28 mouse cellular contexts compared by ENCODE assay signal in the genomic region with DNA sequence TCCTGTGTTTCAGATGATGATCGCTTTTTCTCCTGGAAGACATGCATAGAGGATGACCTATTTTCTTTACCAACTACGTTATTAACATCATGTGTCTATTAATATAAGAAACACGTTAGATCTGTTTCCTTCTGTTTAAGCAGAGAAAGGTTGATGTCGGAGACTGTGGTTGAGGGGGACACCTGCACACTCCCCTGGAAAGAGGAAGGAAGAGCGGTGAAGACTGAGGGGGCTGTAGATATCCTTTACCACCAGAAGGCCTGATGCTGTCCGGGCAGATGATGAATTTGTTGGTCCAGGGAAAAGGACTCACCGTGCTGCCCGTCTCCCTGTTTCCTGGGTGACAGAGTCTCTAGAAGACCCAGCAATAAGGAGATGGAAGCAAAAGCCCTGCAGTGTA. TPM values are rescaled to one million over a fixed set of nuclear protein-coding genes. Genes with fewer than 3 reads are reported as not detected.
DNase-seq lines count a peak whose midpoint lies in the region; ATAC-seq and TF ChIP-seq lines count a peak whose summit lies in the region.
"Had no signal": no experiment of that assay in that cellular context is flagged by ENCODE, and none has a peak within 500 bp of the region (broad histone marks: within the 10 kb centered on the region; RNA-seq: fewer than 3 reads in every experiment).

No protein-coding gene starts in this region.

- H3ac ChIP-seq in myocyte (ENCODE audit: control insufficient read depth, insufficient read length), result no peak overlapping the region

- 85% methylated on average over 8 of the region's 8 CpGs for WGBS in heart, embryonic 16.5 days
- WGBS in spleen, adult 2 months, result 8% methylated on average over 8 of the region's 8 CpGs
- whole genome bisulfite sequencing in intestine, embryonic 15.5 days, result 89% methylated on average over 8 of the region's 8 CpGs

- no peak for TF ChIP-seq POLR2A in spleen, adult 2 months (IDR thresholded peaks at IDR 0.05; ENCODE audit: low read depth, low read length)
- TF ChIP-seq POLR2A in myocyte (IDR thresholded peaks at IDR 0.05; ENCODE audit: insufficient read length, low read depth), result no peak

- no peak overlapping the region for H3K9ac ChIP-seq in heart, embryonic 16.5 days (ENCODE audit: low read length)
- H3K9ac ChIP-seq in intestine, embryonic 15.5 days, result no peak overlapping the region
- H3K9ac ChIP-seq: embryonic facial prominence, embryonic 15.5 days; heart, embryonic 13.5 days; limb, embryonic 13.5 days; liver, embryonic 15.5 days; midbrain, embryonic 13.5 days had no signal

- intact Hi-C loops in heart, postnatal 10 days (cut with DNase I), result no loop called here

- H3K27me3 ChIP-seq in heart, embryonic 16.5 days (ENCODE audit: control insufficient read depth, insufficient read depth, low read length), result peaks cover 4% of the 10 kb centered on the region
- no peaks in the 10 kb centered on the region for H3K27me3 ChIP-seq in spleen, adult 2 months (ENCODE audit: control insufficient read depth, insufficient read depth, low read length)
- H3K27me3 ChIP-seq in myocyte (ENCODE audit: control insufficient read depth, insufficient read depth, insufficient read length), result peaks cover 16% of the 10 kb centered on the region
- 0 out of 2 replicates have a peak, but pooled peaks cover 2% of the 10 kb centered on the region for H3K27me3 ChIP-seq in intestine, embryonic 15.5 days (replicated peaks)
- H3K27me3 ChIP-seq: embryonic facial prominence, embryonic 15.5 days; midbrain, embryonic 13.5 days had no signal

- no peaks in the 10 kb centered on the region for H3K79me2 ChIP-seq in myocyte (ENCODE audit: control insufficient read depth, insufficient read depth)

- no peaks in the 10 kb centered on the region for H3K36me3 ChIP-seq in heart, embryonic 16.5 days (ENCODE audit: control insufficient read depth, insufficient read depth)
- no peaks in the 10 kb centered on the region for H3K36me3 ChIP-seq in spleen, adult 2 months (ENCODE audit: control insufficient read depth, insufficient read depth, low read length)
- H3K36me3 ChIP-seq in myocyte (ENCODE audit: control insufficient read depth, insufficient read depth), result no peaks in the 10 kb centered on the region
- no peaks in the 10 kb centered on the region for H3K36me3 ChIP-seq in intestine, embryonic 15.5 days
- H3K36me3 ChIP-seq: embryonic facial prominence, embryonic 15.5 days; heart, embryonic 13.5 days; limb, embryonic 13.5 days; liver, embryonic 15.5 days; midbrain, embryonic 13.5 days had no signal

- no peak overlapping the region for H3K27ac ChIP-seq in heart, embryonic 16.5 days (ENCODE audit: low read length)
- H3K27ac ChIP-seq in spleen, adult 2 months (ENCODE audit: insufficient read depth, low read length), result peak overlapping the region; percentile 69
- no peak overlapping the region for H3K27ac ChIP-seq in intestine, embryonic 15.5 days
- H3K27ac ChIP-seq: embryonic facial prominence, embryonic 15.5 days; heart, adult 2 months; heart, embryonic 13.5 days; limb, embryonic 13.5 days; liver, embryonic 15.5 days; midbrain, embryonic 13.5 days had no signal

- no peak for DNase-seq in heart, postnatal 10 days
- DNase-seq in spleen, adult 2 months (ENCODE audit: low read depth in 1 of 2, low spot score in 2 of 2), result no peak
- no peak for DNase-seq in spleen, postnatal 4 days (ENCODE audit: low spot score in 2 of 2)
- no peak for DNase-seq in frontal cortex, postnatal 14 days (ENCODE audit: low spot score in 2 of 2)
- DNase-seq: adrenal gland, adult 8-10 months; cerebellum, adult 8-10 months; cerebellum, postnatal 36 days; gastrocnemius, postnatal 10 days; heart, postnatal 4 days; kidney, postnatal 25 days had no signal

- H3K4me3 ChIP-seq in heart, embryonic 16.5 days (ENCODE audit: low read length), result no peak overlapping the region
- H3K4me3 ChIP-seq in spleen, adult 2 months (ENCODE audit: extremely low read depth, insufficient read depth, insufficient read length), result peak overlapping the region; percentile 62; the same call in 1 of the 2 replicates
- H3K4me3 ChIP-seq in myocyte, result peak overlapping the region; percentile 5
- no peak overlapping the region for H3K4me3 ChIP-seq in intestine, embryonic 15.5 days (replicated peaks)
- H3K4me3 ChIP-seq: embryonic facial prominence, embryonic 15.5 days; heart, embryonic 13.5 days; limb, embryonic 13.5 days; midbrain, embryonic 13.5 days had no signal

- H3K4me2 ChIP-seq in heart, embryonic 16.5 days (ENCODE audit: low read depth, low read length), result peak overlapping the region; percentile 8; the same call in 1 of the 2 replicates
- peak overlapping the region; percentile 78 for H3K4me2 ChIP-seq in myocyte (ENCODE audit: low read depth)
- H3K4me2 ChIP-seq in intestine, embryonic 15.5 days (replicated peaks), result no peak overlapping the region
- H3K4me2 ChIP-seq: heart, embryonic 13.5 days; limb, embryonic 13.5 days; liver, embryonic 15.5 days; midbrain, embryonic 13.5 days had no signal

- H3K9me3 ChIP-seq in heart, embryonic 16.5 days (replicated peaks; ENCODE audit: control insufficient read depth, low read length), result no peaks in the 10 kb centered on the region
- H3K9me3 ChIP-seq in intestine, embryonic 15.5 days, result no peaks in the 10 kb centered on the region
- H3K9me3 ChIP-seq: embryonic facial prominence, embryonic 15.5 days; heart, embryonic 13.5 days; limb, embryonic 13.5 days; liver, embryonic 15.5 days; midbrain, embryonic 13.5 days had no signal

- ATAC-seq in heart, embryonic 16.5 days (replicated peaks; ENCODE audit: extremely low read depth, insufficient read depth, low FRiP score), result no peak
- peak; percentile 61 for ATAC-seq in common myeloid progenitor, adult 5-6 weeks (replicated peaks; ENCODE audit: low read depth, poor library complexity, severe bottlenecking)
- no peak for ATAC-seq in intestine, embryonic 15.5 days
- ATAC-seq: forebrain, embryonic 14.5 days; hindbrain, embryonic 16.5 days; intestine, embryonic 16.5 days; lung, postnatal 0 days; midbrain, embryonic 13.5 days had no signal

- no peak for TF ChIP-seq CTCF in spleen, adult 2 months (IDR thresholded peaks at IDR 0.05; ENCODE audit: extremely low read depth, insufficient read depth, insufficient read length, insufficient replicate concordance)

- H3K4me1 ChIP-seq in heart, embryonic 16.5 days (ENCODE audit: control insufficient read depth, insufficient read depth, low read length), result peaks cover 3% of the 10 kb centered on the region
- H3K4me1 ChIP-seq in spleen, adult 2 months (ENCODE audit: control insufficient read depth, insufficient read depth, insufficient read length), result peaks cover 8% of the 10 kb centered on the region; the same call in 1 of the 2 replicates
- no peaks in the 10 kb centered on the region for H3K4me1 ChIP-seq in intestine, embryonic 15.5 days (replicated peaks)
- H3K4me1 ChIP-seq: embryonic facial prominence, embryonic 15.5 days; liver, embryonic 15.5 days had no signal

TF ChIP-seq in myocyte, 11 proteins besides CTCF, POLR2A, EP300 and RAD21:
- TF ChIP-seq CEBPB (IDR thresholded peaks at IDR 0.05; ENCODE audit: insufficient read depth, poor library complexity, severe bottlenecking) (no peak), POLR2AphosphoS2 (IDR thresholded peaks at IDR 0.05; ENCODE audit: insufficient read length, low read depth) (no peak), TCF12 (IDR thresholded peaks at IDR 0.05; ENCODE audit: insufficient read depth, poor library complexity, severe bottlenecking) (no peak), REST (IDR thresholded peaks at IDR 0.05; ENCODE audit: insufficient read depth, insufficient read length) (no peak), SRF (IDR thresholded peaks at IDR 0.05; ENCODE audit: control insufficient read depth, insufficient read length, low read depth) (no peak)

RNA-seq across cellular contexts. Expression of a gene that starts 28.5 kb away (rescaled TPM):
- not detected in 2 replicates for polyA plus RNA-seq in heart, embryonic 16.5 days (2015; fragmentation: Nextera tagmentation; extraction: Ambion mirVana)
- total RNA-seq in heart, postnatal 10 days (2021), result not detected
- not detected in 2 replicates for polyA plus RNA-seq in spleen, adult 2 months (2012; rRNA removed)
- total RNA-seq in common myeloid progenitor, adult 5-6 weeks (2017), result not detected in 2 replicates
- polyA plus RNA-seq in myocyte (2012; fragmentation: generic; extraction: Trizol), result not detected
- polyA plus RNA-seq in intestine, embryonic 15.5 days (2015; fragmentation: Nextera tagmentation; extraction: Ambion mirVana), result 0.15 and 0.21 TPM in 2 replicates
- total RNA-seq: adrenal gland, adult 8-10 months; gastrocnemius, postnatal 10 days; heart, adult 2 months; heart, postnatal 4 days; layer of hippocampus, adult 8-10 months; left cerebral cortex, adult 18-20 months; left cerebral cortex, postnatal 25 days had no signal
- polyA plus RNA-seq: activated CD4-positive, CD25-positive, alpha-beta regulatory T cell, adult 4 months; heart, embryonic 13.5 days; liver, embryonic 15.5 days had no signal

Comparison
In these comparisons a context has a peak if more than half of its experiments do, and no peak if none do; other contexts are left out.
1. H3K4me3 ChIP-seq: peak in spleen, adult 2 months (single experiment) and myocyte (single experiment); none in heart, embryonic 16.5 days (single experiment) and intestine, embryonic 15.5 days (single experiment).